Mouse (Mus musculus): ENCODE data around the gene Mettl4. TPM values are rescaled to one million over a fixed set of nuclear protein-coding genes. Genes with fewer than 3 reads are reported as not detected.

Gene Mettl4
- polyA plus RNA-seq, 1 experiment from 2014 or later, result 12.6 TPM

GRCm38 (mm10) chr17:94726750-94727149, 23.1 kb downstream of the Mettl4 start:
- no peaks in the 10 kb centered on the region for H3K9me3 ChIP-seq (replicated peaks)
- H3K4me3 ChIP-seq, result no peak overlapping the region
- H3K9ac ChIP-seq, result no peak overlapping the region
- H3K4me1 ChIP-seq (replicated peaks), result no peaks in the 10 kb centered on the region
- no peak overlapping the region for H3K4me2 ChIP-seq
- WGBS, result 81% methylated on average over 4 of the region's 4 CpGs
- ATAC-seq (replicated peaks; ENCODE audit: insufficient number of reproducible peaks, insufficient read depth, low FRiP score, low read depth), result no peak
- H3K36me3 ChIP-seq, result peaks cover 13% of the 10 kb centered on the region
- no peak overlapping the region for H3K27ac ChIP-seq
- no peaks in the 10 kb centered on the region for H3K27me3 ChIP-seq

- Histone ChIP-seq H3K9ac (no peak overlapping the region), H3K36me3 (no peaks in the 10 kb centered on the region), H3K4me1 (replicated peaks) (no peaks in the 10 kb centered on the region), H3K4me2 (no peak overlapping the region), H3K27ac (no peak overlapping the region), H3K27me3 (no peaks in the 10 kb centered on the region), H3K4me3 (no peak overlapping the region), H3K9me3 (replicated peaks) (no peaks in the 10 kb centered on the region)
- 72% methylated on average over 6 of the region's 6 CpGs for WGBS
- ATAC-seq (replicated peaks; ENCODE audit: insufficient number of reproducible peaks, insufficient read depth, low FRiP score, low read depth), result no peak
Observed at GRCm38 (mm10) chr17:94673515-94674317, 76.1 kb downstream of the Mettl4 start.
